Mouse (Mus musculus): ENCODE results near the gene Raet1d.
A peak's percentile ranks its signal among the peaks of the same experiment; 100 is the strongest.
"Not testable (repeated sequence)": the region's sequence is repeated elsewhere in the genome, so short reads cannot be mapped to it uniquely, and the experiment has no call there.

The Raet1d gene

DNA sequence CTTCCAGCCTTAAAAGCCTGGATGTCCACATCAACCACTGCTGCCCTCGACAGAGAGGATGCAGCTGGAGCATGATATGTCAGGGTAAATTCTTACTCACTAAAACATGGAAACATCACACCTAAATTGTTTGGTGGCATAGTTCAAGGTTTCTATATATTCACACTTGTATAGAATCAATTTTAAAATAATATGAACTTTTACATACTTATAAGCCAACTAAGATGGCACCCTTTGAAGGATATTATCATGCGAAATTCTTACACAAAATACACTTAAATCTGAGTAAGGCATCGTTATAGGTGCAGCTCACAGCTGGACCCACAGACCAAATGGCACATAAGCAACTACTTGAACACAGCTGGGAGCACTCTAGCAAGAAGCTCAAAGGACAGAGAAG lies at the start of gene Raet1d:
Gene Raet1d (plus strand): TSS at position 301 of the 400 bp plus-strand sequence.
- DNase-seq (ENCODE audit: low read depth, low spot score): not testable (repeated sequence)

DNA sequence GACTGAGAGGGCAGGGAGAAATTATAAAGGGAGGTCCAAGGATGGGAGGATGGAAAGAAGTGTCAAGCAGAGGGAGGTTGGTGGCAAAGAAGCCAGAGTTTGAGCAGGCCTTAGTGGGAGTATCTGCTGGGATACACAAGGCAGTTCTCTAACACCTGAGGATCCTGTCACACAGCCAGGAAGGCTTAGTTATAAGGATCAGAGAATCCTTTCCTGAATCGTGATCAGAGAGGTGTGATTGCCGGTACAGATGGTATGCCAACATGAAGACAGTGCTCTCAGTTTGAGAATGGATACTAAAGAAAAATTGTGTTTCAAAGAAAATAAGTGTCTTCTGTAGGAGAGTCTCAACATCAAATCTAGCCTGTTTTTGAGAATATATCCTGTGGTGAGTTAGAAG lies 37.5 kb upstream of the Raet1d start:
- no peak for DNase-seq (ENCODE audit: low read depth, low spot score)

DNA sequence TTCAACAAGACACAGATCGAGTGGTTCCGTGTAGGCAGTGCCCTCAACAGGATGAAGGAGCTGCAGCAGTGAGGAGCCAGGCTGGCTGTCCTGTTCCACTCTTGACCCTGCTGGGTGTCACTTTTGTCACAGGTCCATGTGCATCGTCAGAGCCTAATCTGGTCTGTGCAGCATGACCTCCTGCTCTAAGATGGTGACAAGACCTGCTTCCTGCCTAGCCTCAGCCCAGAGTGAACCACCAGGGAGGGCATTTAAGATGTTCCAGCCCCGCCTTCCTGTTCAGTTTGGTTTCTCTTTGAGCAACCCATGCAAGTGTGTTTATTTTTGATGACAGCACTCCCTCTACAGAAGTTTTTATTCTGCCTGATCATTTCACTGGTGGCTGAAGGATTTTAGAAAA lies 14.6 kb upstream of the Raet1d start:
- DNase-seq (ENCODE audit: low read depth, low spot score): not testable (repeated sequence)

DNA sequence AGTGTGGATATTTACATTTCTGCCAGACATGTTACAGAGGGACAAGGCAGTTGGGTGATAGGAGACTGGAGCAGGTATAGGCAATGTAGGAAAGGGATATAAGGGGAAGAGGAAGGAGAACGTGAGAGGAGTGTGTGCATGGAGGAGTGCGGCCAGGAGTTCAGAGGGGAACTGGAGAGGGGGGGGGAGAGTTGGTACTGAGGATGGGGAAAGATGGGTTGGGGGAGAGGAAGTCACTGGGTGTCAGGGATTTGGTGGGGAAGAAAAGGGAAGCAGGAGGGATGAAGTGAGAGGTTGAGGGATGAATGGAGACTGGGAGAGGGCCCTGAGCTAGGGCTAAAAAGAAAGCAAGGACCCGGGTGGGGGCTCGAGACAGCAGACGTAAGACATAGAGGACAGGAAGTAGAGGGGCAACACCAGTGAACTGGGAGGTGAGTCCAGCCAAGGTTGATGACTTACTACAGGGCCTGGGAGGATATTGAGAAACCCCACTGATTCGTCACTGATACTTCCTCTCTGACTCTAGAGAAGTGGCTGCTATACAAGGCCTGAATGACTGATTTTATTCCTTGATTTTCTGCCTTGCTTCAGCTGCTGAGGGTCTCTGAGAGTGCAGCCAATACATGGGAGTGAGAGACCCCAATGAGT lies 6.7 kb upstream of the Raet1d start:
- DNase-seq (ENCODE audit: low read depth, low spot score): not testable (repeated sequence)

DNA sequence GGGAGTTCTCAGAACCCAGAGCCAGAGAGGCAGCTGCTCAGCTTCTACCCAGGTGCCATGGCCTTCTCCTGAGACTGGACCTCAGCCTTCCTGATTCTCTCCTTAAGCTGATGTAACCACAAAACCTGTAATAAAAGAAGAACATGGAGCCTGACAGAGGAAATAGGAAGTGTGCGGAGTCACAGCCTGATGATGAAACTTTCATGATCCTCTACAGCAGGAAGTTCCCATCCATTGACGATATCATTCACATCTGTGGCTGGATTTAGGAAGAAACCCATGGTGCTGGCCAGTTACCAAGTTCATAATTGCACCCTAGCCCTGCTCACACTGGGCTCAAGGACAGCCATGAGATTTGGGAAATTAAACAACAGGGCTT lies 6.2 kb upstream of the Raet1d start:
- DNase-seq (ENCODE audit: low read depth, low spot score): not testable (repeated sequence)

DNA sequence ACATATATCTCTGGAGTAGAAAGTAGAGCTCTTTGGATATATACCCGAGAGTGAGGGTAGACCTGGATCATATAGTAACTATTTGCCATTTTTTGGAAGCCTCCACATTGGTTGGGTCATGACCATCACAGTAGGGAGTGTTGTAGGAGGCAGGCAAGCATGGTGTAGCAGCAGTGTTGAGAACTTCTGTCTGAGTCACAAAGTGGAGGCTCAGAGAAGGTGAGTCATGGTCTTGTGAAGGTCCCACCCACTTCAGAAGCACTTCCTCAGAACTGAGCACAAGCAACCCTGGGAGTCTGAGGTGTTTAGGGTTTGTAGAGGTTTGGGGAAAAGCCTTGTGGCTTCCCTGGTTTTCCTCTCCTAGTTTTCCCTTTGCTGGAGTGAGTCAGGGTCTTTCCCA lies 3.0 kb upstream of the Raet1d start:
- not testable (repeated sequence) for DNase-seq (ENCODE audit: low read depth, low spot score)

DNA sequence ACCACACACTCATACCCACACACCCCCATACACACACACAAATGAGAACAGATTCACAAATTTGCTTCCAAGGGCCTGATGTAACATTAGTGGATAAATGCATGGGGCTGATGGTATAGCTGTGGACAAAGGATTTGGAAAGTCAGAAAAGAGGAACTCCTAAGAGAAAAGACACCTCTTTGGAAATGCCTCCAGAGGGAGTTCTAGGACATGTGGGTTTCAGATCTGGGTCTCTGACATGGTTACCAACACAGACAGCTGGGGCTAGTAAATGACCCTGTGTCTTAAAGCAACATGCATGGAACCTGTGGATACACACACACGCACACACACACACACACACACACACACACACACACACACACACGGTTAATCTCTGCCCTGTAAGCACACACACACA lies 605 bp downstream of the Raet1d start:
- DNase-seq (ENCODE audit: low read depth, low spot score): not testable (repeated sequence)

DNA sequence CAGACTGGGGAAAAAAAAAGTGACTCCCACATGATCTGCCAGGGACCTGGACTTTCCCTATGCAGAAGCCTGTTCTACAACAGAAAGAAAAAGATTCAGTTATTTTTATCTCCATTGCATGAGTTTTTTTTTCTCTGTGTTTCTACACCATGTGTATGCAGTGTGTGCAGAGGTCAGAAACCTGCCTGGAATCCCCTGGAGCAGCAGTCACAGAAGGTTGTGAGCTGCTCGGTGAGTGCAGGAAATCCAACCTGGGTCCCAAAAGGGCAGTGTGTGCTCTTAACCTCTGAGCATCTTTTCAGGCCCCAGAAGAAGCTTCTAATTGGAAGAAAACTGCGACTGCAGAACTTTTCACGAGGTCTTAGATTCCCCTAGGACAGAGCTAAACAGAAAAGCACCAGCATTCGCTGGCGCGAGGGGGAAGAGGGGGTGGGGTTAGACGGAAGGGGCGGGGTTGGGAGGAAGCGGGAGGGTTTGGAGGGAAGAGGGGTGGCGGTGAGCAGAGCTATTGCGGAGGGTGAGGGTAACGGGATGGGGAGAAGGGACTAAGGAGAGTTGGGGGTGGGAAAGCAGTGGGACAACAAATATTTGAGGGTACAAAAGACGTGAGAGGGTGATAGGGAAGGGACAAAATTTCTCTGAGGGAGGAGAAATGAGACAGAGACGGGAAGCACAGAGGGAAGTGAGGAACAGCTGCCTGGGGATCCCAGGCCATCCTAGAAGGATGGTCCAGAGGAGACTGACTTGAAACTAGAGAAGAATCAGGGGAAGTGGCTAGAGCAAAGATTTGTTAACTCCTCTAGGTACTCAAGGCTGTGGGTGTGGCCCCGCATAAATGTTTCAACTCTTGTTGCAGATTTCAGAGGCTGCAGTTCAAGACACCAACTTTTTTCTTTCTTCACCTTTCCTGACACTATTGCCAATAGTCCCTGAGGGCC lies 1.3 kb downstream of the Raet1d start:
- DNase-seq (ENCODE audit: low read depth, low spot score): not testable (repeated sequence)

DNA sequence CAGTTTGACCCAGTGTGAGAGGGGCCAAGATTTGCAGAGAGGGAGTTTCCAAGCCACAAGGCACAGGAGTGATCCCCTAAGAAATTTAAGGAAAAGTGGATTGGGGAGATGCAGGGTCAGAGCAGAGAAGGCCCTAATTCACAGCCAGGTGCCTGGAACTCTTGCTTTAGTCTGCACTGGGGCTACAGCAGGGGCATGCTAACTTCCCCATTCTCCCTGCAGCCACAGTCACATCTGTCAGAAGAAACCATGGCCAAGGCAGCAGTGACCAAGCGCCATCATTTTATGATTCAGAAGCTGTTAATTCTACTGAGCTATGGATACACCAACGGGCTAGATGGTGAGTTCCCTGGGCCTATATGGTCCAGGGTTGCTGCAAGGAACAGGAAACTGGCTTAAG lies 2.1 kb downstream of the Raet1d start:
- not testable (repeated sequence) for DNase-seq (ENCODE audit: low read depth, low spot score)

DNA sequence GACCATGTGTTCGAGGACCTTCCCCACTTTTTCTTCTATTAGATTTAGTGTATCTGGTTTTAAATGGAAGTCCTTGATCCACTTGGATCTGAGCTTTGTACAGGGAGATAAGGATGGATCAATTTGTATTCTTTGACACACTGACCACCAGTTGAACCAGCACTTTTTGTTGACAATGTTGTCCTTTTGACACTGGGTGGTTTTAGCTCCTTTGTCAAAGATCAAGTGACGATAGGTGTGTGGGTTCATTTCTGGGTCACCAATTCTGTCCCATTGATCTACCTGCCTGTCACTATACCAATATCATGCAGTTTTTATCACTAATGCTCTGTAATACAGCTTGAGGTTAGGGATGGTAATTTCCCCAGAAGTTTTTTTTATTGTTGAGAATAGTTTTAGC lies 4.6 kb downstream of the Raet1d start:
- not testable (repeated sequence) for DNase-seq (ENCODE audit: low read depth, low spot score)

DNA sequence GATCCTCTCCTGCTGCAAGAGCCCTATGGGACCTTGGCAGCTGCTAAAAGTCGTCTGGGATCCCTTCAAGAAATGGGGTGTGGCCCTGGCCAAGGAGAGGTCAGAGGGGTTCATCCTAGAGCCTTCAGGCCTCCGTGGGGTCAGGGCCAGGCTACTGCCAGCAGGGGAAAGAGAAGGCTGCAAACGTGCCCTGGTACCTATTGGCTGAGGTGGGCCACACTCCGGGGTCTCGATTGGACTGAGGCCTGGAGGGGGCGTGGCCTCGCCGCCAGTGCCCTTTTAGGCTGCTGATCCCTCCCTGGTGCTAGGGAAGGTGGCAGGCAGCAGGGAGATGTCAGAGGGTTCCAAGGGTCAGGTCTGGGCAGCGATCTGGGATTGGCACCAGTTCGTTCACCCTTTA lies 20.9 kb downstream of the Raet1d start:
- DNase-seq (ENCODE audit: low read depth, low spot score): not testable (repeated sequence)

DNA sequence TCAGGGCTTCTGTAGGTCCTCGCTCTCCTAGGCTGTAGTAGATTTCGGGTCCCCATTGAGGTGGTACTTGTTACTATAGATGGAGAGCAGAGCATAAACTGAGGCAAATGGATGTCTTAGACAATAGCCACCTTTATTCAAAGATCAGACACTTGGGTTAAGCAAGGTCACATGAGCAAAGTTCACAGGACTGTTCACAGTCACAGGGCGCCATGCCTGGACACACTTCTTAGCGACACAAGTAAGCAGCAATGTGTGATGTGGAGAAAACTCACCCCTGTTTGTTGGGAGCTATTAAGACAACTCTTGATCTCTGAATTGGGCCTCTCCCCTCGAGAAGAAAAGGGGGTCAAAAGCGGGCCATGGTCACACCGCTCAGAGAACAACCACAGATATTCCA lies 29.8 kb downstream of the Raet1d start:
- not testable (repeated sequence) for DNase-seq (ENCODE audit: low read depth, low spot score)

DNA sequence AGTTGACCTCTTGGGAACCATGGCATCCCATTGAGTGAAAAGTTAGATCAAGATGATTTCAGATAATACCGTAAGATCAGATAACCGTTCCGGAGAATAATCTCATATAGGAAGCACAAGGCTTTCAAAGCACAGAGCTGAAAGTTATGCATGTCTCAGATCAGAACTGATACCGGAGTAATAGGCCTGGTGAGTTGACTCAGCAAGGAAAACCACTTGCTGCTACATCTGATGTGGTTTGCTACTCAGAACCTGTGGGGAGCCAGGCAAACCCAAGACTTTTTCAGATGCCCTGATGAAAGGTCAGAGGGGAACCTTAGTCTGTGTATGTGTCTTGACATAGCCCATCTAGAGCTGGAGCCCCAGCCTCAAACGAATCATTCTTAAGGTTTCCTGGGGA lies 31.3 kb downstream of the Raet1d start:
- not testable (repeated sequence) for DNase-seq (ENCODE audit: low read depth, low spot score)

DNA sequence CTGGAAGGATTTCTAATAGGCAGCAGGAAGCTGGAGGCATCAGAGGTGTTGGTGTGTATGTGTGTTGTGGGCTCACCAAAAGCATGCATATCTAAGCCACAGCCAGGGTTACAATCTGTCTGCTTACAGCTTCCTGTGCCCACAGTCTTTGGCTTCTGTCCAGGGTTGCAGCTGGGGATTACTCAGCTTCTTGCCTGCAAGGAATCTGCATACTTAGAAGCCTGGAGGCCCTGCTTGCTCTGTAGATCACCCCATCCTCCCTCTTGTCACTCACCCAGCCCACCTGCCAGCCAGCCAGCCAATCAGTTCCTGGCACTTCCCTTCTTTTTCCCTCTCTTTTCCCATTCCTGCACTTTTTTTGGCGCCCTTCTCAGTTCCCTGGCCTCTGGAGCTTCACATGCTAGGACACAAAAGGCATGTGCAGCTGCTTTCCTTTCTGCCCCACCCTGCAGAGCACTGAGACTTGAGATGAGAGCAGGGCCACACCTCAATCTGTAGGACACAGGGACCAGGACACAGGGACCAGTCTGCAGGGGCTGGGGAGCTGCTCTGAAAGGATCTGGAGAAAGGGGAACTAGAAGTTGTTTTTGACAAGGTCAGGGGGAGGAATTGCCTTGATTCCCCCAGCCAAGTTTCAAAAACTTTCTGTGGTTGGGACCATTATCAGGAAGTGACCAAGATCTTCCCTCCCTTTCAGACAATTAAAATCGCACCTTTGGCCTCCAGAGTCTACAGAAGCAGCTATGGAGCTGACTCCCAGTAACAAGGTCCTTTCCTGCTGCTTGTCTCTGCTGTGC lies 32.9 kb downstream of the Raet1d start:
- DNase-seq (ENCODE audit: low read depth, low spot score): not testable (repeated sequence)

DNA sequence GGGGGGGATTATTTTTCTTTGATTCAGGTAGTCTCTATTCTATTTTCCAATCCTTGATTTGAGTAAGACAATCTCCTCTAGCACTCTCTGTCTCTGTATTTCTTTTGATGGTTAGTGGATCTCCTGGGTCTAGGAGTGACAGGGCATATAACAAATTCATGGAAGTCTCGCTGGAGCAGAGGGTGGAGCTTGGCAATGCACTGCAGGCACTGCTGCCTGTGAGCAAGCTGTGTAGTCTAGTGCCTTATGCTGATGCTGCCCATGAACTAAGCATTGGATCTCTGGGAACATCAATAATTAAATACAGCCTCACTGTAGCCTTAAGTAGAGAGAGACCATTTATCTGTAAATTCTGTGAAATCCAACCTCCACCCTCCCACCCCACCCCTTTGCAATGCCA lies 36.3 kb downstream of the Raet1d start:
- not testable (repeated sequence) for DNase-seq (ENCODE audit: low read depth, low spot score)

DNA sequence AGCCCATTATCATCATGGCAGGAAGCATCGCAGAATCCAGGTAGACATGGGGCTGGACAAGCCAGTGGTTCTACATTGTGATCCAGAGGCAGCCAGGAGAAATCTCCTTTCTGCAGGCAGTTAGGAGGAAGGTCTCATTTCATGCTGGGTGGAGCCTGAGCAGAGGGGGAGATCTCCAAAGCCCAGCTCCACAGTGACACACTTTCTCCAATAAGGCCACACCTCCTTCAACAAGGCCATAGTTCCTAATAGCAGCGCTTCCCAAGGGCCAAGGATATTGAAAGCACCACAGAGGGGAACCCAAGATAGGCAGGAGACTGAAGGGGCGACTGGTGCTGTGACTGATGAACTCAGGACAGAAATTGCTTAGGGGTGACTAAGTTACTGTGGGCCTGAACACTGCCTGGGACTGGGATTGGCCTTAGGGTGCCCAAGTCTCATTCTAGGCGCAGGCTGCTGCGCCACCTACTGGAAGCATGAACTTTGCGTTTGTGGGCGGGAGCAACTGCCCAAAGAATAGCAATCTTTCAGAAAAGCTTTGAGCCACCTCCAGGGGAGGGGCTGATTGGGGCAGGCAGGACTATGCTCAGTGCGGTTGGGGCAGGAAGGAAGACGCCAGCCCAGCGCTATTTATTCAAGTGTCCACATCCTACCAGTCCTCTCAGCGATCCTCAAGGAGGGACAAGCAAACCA lies 42.0 kb downstream of the Raet1d start:
- peak; percentile 2 for DNase-seq (ENCODE audit: low read depth, low spot score)

DNA sequence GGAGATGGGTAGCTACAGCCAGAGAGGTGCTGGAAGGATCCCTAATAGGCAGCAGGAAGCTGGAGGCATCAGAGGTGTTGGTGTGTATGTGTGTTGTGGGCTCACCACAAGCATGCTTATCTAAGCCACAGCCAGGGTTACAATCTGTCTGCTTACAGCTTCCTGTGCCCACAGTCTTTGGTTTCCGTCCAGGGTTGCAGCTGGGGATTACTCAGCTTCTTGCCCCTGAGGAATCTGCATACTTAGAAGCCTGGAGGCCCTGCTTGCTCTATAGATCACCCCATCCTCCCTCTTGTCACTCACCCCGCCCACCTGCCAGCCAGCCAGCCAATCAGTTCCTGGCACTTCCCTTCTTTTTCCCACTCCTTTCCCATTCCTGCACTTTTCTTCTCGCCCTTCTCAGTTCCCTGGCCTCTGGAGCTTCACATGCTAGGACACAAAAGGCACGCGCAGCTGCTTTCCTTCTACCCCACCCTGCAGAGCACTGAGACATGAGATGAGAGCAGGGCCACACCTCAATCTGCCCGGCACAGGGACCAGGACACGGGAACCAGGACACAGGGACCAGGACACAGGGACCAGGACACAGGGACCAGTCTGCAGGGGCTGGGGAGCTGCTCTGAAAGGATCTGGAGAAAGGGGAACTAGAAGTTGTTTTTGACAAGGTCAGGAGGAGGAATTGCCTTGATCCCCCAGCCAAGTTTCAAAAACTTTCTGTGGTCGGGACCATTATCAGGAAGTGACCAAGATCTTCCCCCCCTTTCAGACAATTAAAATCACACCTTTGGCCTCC lies 53.5 kb downstream of the Raet1d start:
- not testable (repeated sequence) for DNase-seq (ENCODE audit: low read depth, low spot score)
